Mouse (Mus musculus) thymus, adult 2 months (tissue): ENCODE results near the gene Speer4e.

Source experiments
- CTCF ChIP-seq: fragments of 200-500 bp; IDR thresholded peaks from 2 replicates; pipeline ENCODE4 v1.5.1; 2012; ENCODE audit warnings: mild to moderate bottlenecking, control low read depth, low read length, moderate library complexity, borderline replicate concordance; ENCODE audit not compliant: control insufficient read depth, poor library complexity, insufficient read depth; ENCODE audit errors: extremely low read depth
- POLR2A ChIP-seq: fragments of 200-500 bp; IDR thresholded peaks from 2 replicates; pipeline ENCODE4 v1.6.1; 2012; ENCODE audit warnings: mild to moderate bottlenecking, low read length, control low read depth, moderate library complexity; ENCODE audit not compliant: control insufficient read depth, poor library complexity, insufficient read depth; ENCODE audit errors: extremely low read depth

- no peak for TF ChIP-seq CTCF
- TF ChIP-seq POLR2A = no peak
Measured at GRCm38 (mm10) chr5:14892242-14892641, 46.0 kb downstream of the Speer4e start.
